Mouse (Mus musculus): Measurements from ENCODE around the gene Ptpn22.

GRCm38 (mm10) chr3:103915509-103915896, 55.9 kb downstream of the Ptpn22 start:
- TF ChIP-seq POLR2A (IDR thresholded peaks at IDR 0.05; ENCODE audit: extremely low read depth, insufficient read depth, low read length) (no peak), CTCF (IDR thresholded peaks at IDR 0.05; ENCODE audit: low read depth, low read length) (no peak)

Measured in liver, adult 2 months (tissue).